Mouse (Mus musculus) right cerebral cortex, postnatal 36 days (tissue): ENCODE results near the gene Itpripl1.
A peak's percentile ranks its signal among the peaks of the same experiment; 100 is the strongest.
"Not testable (repeated sequence)": the region's sequence is repeated elsewhere in the genome, so short reads cannot be mapped to it uniquely, and the experiment has no call there.

Experiments
- DNase-seq, 2 experiments: peaks; one replicate each; pipeline ENCODE4 v3.0.0; 2022; ENCODE audit warnings: low spot score in 2 of 2, mixed read lengths in 1 of 2

Gene Itpripl1

GRCm38 (mm10) chr2:127143158-127144063 is at the start of gene Itpripl1:
Gene Itpripl1, minus strand, starts transcription at chr2:127143442.
- no peak for DNase-seq

DNA sequence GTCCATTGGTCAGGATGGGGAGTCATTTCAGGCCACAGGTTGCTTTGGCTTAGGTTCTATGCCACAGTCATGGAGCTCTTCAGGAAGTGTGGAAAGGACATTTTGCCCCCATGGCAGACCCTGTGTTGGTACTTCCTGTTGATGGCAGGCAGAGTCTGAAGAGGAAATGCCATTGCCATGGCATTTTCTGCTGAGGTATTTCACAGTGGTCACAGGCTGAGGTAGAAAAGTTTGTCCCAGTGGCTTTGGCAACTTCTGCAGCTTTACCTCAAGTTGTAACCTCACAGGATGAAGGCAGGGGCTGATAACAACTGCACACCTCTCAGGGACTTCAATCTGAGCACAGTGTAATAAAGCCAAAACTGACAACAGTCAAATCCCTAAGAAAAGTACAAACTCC is 46.3 kb upstream of the Itpripl1 start:
- no peak for DNase-seq

DNA sequence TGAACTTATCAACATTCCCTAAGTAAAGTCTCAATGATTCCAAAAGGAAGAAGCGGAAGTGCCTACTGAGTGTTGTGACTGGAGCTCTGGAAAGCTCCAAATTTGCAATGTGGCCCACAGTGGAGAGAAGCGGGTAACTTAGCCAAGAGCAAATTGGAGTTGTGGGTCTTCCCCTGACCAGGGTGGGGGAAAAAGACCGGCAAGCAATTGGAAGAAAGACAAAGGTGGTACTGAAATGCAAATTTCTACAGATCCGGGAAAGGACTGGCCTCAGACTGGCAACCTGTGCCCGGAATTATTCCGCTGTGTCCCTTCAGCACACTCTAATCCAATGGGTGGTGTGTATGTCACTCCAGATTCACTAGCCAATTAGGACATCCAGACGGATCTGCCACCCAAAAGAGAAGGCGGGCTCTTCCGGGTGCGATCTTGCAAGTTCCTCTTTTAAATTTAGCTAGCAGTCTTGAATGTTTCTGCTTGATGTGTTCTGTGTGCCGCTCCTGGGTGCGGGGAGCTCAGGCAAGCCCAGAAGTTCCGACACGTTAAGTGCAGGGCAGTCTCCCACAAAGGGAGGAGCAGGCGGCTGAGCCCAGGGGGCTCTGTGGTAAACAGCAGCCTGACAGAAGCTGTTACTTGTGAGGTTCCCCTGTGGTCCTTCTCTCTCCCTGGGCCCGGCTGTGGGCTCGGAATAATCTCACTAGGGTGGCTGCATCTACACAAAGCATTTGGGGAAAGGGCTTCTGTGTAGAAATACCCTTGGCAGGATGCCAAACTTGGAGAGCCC is 39.5 kb upstream of the Itpripl1 start:
- DNase-seq, result peak; percentile 79 to 88

GRCm38 (mm10) chr2:127166261-127166660 is 23.0 kb upstream of the Itpripl1 start:
- not testable (repeated sequence) for DNase-seq

GRCm38 (mm10) chr2:127165675-127166074 is 22.4 kb upstream of the Itpripl1 start:
- no peak for DNase-seq

DNA sequence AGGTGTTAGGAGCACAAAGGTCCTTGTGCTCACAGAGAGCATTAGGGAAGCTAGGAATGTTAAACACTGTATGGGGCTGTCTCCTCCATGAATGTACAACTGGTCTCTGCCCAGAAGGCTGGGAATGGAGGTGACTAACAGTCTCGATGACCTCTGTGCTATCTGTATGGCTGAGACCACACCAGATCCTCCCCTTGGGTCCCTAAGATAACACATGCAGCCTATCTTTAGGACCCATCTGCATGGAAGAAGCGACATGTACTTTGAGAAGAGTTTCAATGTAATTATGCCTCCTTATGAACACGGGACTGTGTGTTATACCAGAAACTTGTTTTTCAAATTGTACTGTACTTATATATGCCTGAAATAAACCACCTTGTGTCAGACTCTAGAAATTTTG is 2.5 kb upstream of the Itpripl1 start:
- no peak for DNase-seq

DNA sequence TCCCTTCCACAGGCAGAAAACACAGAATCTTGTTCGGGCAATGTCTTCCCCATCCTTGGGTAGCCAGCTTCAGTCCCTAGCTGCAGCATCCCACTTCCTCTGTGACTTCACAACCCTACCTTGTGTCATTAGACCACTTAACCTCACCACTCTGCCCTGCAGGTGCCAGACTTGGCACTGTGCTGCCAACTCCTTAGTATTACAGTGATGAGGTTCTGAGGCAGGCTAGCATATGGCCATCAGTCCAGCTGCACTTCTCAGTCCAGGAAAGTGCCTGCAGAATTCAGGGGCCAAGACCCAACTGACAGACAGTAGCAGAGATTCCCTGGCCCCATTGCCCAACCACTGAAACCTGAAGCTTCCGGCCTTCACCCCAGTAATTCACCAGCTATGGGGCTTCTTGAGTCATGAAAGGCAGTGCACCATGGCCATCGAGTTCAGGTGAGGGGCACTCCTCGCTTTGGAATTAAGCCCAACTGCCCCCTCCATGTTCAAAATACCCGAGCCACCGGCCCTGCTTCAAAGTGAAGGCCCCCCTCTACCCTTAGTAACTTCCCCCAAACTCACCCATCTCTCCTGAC is 575 bp downstream of the Itpripl1 start:
- no peak for DNase-seq

DNA sequence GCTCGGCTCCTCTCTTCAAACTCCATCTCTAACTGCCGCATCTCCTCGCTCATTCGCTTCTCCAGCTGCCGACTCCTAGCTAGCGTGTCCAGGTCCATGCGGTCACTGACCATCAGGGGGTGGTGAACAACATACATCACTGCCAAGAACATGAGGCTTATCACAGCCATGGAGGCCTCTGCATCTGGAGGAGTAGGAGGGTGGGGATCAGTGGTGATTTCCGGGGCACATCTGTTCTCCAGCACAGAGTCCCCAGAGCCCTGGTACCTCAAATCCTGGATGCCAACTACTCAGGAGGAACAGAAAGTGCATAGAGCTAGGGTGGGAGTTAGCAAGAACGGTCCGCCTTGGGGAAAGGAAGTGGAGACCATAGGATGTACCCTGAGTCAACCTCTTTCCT is 1.2 kb downstream of the Itpripl1 start:
- no peak for DNase-seq

- no peak for DNase-seq
These were observed 3.2 kb downstream of the Itpripl1 start for GRCm38 (mm10) chr2:127140011-127140410.

- DNase-seq, result no peak
These were observed 3.6 kb downstream of the Itpripl1 start for GRCm38 (mm10) chr2:127139605-127140004.

GRCm38 (mm10) chr2:127139094-127139493 is 4.1 kb downstream of the Itpripl1 start:
- DNase-seq, result no peak

DNA sequence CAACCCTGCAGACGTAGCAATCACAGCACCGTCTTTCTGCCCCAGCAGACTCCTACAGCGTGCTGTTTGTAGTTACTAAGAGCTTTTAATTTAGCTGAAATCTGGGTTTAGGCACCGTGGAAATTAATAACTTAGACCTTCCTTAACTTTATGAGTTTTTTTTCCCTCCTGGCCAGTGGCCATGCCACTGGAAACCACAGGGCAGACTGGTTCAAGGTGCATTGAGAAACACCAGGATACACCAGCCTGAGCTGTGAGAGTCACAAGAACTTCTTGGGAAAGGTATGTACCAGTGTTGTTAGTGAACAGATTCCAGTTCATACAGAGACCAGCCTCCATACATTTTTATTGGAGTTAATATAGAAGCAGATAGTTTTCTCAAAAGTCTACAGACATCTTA is 4.8 kb downstream of the Itpripl1 start:
- no peak for DNase-seq

GRCm38 (mm10) chr2:127137838-127138420 is 5.3 kb downstream of the Itpripl1 start:
- no peak for DNase-seq

DNA sequence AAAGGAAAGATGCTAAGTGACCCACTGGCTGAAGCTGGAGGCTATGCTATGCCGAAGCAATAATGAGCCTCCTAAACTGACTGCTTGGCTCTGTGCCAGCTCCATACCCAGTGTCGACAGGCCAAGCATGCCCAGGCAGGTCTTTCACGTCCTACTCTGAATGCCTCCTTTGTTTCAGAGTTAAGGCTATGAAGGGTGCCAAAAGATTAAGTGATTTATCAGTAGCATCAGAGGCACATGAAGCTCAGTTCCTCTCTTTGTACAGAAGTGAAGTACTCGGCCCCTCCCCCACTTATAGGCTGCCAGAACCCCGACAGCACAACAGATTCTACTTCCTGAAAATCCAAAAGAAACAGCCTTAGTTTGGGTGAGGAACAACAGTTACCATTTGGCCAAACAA is 6.3 kb downstream of the Itpripl1 start:
- no peak for DNase-seq

GRCm38 (mm10) chr2:127135255-127135654 is 8.0 kb downstream of the Itpripl1 start:
- not testable (repeated sequence) for DNase-seq

- DNase-seq, result peak; percentile 81 to 84
These were observed 9.4 kb downstream of the Itpripl1 start, which contains the start of gene Ncaph for GRCm38 (mm10) chr2:127133621-127134461. Gene Ncaph, minus strand, starts transcription at chr2:127133954.

- no peak for DNase-seq
These were observed 11.9 kb downstream of the Itpripl1 start for GRCm38 (mm10) chr2:127131353-127131752.

DNA sequence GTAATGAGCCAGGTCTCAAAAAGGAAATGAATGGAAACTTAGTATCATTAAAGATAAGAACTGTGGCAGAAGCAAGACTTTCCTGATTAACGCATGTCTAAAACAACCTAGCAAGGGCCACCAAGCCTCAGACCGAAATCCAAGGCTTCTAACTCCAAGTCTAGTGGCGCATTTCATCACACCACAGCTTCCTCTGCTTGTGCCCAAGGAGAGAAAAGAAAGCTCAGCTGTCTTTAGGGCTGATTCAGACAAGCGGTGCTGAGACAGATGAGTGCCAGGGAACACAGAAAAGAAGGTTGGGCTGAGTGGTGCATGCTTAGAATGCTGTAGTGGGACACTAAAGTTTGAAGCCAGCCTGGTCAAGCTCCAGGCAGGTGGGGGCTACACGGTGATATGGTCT is 14.3 kb downstream of the Itpripl1 start:
- no peak for DNase-seq

GRCm38 (mm10) chr2:127121591-127122235 is 21.5 kb downstream of the Itpripl1 start:
- no peak for DNase-seq

GRCm38 (mm10) chr2:127108986-127109385 is 34.3 kb downstream of the Itpripl1 start:
- DNase-seq, result no peak
